Mouse (Mus musculus): Measurements from ENCODE around the gene Pdzd7.

Pdzd7 gene

GRCm38 (mm10) chr19:44985159-44985988 is 60.1 kb downstream of the Pdzd7 start:
- DNase-seq (ENCODE audit: low read depth, low spot score): no peak

DNA sequence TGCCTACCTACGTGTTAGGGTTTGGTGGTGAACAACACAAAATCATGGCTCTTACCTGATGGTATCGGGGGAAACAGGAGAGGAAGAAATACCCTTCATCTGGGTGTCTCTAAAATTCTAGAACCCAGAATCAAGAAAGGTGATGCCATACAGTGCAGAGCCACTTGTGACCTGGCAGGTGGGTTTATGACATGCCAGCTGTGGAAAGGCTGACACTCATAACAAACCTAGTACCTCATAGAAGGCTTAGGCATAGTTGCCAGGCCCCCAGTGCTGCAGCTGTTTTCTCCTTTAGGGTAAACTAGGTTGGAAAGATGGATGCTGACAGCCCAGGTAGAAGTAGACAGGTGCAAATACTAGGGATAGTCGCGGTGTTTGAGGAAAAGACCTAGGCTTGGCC is 61.1 kb downstream of the Pdzd7 start:
- DNase-seq (ENCODE audit: low read depth, low spot score): no peak

DNA sequence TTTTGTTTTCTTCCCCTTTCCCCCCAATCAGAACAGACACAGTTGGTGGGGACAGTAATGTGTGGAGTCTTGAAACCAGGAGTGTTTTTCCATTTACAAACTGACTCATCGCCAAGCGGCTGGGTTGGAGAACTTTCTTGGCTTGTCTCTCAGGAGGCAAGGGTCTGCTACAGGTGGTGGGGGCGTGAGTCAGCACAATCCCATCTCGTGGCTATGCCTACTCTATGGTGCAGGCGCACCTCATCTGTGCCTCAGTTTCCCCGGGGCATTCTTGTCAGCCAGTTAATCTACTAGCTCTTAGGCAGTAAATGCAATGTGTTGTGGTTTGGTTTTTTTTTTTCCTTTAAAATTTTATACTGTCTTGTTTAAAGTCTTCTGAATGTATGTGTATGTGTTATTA is 62.2 kb downstream of the Pdzd7 start:
- DNase-seq (ENCODE audit: low read depth, low spot score): no peak

DNA sequence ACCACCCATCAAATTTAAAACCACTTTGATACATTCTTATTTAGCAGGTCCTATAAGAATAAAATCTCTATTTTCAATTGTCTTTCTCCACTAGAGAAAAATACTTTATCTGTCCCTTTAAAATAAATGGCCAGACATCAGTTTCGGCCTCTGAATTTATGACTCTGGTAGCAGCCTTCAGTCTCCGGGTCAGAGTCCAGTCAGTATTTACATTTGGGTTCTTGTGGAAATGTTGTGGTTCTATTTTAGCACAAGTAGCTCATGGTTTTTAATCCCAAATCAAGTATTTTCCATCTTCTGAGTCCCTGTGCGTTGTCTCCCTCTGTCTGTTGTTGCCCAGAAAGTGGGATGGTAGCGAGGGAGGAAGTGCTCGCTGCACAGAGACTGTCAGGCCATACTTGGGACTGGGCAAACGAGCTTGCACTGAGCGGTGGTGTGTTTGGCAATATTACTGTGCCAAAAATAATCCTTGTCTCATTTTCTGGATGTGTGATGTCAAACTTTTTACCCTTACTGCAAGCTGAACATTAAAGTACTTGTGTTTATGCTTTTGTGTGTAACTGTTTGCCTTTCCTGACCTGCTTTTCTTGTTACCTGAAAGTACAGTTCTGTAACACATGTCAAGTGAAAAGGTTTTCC is 62.9 kb downstream of the Pdzd7 start:
- DNase-seq (ENCODE audit: low read depth, low spot score): no peak

DNA sequence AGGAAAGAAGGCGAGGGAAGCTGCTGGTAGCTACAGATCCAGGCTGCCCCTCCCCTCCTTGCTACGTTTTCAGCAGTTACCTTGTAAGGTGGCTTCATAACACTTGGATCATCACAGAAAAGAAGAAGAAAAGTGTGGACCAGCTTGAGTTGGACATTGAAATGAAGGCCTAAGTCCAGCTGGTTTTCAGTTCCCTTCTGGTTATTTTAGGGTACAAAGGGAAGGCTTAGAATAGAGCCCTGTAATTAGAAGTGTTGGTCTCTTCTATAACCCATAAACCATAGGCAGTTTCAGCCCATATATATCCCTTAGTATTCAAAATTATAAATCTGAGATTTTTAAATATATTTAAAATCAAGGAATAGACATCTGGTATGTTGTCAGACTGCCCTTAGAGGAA is 64.7 kb downstream of the Pdzd7 start:
- DNase-seq (ENCODE audit: low read depth, low spot score): no peak

DNA sequence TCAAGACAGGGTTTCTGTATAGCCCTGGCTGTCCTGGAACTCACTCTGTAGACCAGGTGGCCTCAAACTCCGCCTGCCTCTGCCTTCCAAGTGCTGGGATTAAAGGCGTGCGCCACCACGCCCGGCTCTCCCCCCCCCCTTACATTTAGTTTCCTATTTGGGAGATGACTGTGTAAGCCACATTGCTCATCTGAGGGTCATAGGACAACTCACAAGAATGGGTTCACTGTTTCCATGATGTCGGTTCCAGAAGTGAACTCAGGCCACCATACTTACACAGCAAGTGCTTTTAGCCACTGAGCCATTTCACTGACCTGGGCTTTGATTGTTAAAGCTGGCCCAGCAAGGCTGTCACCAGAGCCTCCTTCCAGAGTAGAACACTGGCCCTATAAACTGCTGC is 68.4 kb downstream of the Pdzd7 start:
- DNase-seq (ENCODE audit: low read depth, low spot score): no peak
